Mouse (Mus musculus): ENCODE data around the gene Hba-a2.

The Hba-a2 gene

DNA sequence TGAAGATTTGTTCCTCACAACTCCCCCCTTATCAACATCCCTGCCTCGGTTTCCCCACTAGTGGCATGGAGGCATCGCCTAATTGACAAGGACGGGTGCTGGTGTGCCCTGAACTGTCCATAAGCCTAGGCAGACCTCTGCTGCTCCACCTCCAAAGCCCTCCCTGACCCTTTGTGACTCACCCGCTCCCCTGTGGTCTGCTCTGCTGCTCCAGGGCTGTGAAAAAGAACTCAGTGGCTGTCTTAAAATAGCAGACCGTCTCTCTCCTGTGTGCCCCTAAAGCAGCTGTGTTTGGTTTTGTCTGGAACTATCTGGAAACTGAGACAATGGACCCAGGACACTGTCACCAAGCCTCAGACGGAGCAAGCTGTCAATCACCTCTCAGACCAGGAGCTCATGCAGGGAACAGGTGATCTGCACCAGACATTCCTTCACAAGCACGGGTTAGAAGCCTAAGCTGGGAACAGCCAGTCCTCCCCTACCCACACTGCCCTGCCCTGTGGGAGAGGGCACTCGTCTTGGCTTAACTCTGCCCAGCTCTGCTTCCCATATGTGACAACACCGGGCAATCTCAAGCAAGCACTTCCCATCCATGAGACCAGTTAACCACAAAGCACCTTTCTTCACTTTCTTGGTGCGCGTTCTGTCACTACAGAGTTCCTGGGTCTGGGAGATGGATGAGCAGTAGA is 24.4 kb downstream of the Hba-a2 start:
- DNase-seq (ENCODE audit: low spot score): no peak

DNA sequence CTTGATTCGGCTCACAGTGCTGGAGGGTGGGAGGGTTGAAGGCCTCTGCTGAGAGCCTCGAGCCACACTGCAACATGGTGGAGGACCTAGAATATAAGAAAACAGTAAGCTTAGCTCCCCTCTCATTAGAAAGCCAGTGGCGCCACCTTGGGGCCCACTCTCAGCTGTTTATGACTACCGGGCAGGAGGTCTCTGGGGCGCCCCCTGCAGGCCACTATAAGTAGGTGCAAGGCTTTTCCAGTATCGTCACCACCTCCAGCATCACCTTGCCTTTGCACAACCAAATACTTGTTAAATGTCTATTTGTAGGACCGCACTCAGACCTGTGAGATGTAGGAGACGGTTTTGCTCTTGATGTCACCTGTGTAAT is 24.9 kb downstream of the Hba-a2 start:
- peak; percentile 89 for DNase-seq (ENCODE audit: low spot score)

DNA sequence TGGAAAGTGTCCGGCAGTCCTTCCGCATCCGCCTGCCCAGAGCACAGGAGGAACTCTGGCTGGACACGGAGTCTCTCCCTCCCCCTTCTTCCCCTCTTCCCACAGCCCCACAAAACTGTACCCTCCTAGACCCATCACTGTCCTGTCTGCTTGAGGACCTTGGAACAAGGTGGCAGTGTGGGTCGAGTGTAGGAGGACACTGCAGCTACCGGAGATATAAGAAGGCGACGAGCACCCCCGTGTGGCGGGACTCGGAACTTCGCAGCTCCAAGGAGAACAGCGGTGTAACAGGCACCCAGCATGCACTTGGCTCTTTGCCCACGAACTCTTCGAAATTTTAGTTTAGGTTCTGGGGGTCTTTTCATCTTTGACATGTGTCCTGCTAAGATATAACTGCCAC is 28.3 kb downstream of the Hba-a2 start:
- peak; percentile 83 for DNase-seq (ENCODE audit: low spot score)

DNA sequence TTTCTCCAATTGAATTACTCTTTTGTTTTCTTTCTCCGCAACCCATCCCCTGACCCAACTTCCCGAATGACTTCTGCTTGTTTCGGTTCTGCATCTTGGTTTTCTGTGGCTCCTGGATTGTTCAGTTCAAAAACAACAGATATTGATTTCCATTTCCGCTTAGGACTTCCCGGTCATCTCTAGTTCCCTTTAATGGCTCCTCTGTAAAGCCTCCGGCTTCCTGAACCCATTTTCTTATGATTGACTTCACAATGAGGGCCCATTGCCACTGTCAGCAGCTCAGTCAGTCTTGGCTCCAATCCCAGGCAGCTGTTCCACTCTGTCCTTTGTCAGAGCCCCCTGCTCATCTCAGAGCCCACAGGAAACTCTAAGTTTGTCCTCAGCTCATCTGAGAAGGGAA is 34.8 kb downstream of the Hba-a2 start:
- DNase-seq (ENCODE audit: low spot score): no peak

GRCm38 (mm10) chr11:32331861-32332260 is 35.6 kb downstream of the Hba-a2 start:
- no peak for DNase-seq (ENCODE audit: low spot score)

- DNase-seq (ENCODE audit: low spot score): no peak
Measured at GRCm38 (mm10) chr11:32333235-32333634, 36.9 kb downstream of the Hba-a2 start.

DNA sequence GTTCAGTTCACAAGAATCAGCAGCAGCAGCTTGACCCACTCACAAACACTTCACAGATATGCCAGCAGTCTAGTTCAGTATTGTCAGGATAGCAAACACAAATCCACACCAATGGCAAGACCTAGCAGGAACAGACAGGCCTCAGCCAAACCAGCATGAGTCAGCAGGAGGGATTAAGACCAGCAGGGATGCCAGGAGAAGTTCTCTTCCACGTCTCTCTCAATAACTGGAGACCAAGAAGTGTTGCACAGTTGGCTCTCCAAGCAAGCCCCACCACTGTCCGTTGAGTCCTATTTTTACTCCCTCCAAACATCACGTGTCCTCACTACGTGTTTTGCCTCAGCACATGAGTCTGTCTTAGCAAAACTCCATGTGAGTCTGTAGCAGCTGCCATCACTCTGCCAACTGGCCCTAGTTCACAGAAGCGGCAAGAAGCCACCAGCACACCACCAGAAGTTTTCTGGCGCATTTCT is 40.2 kb downstream of the Hba-a2 start:
- DNase-seq (ENCODE audit: low spot score): no peak

DNA sequence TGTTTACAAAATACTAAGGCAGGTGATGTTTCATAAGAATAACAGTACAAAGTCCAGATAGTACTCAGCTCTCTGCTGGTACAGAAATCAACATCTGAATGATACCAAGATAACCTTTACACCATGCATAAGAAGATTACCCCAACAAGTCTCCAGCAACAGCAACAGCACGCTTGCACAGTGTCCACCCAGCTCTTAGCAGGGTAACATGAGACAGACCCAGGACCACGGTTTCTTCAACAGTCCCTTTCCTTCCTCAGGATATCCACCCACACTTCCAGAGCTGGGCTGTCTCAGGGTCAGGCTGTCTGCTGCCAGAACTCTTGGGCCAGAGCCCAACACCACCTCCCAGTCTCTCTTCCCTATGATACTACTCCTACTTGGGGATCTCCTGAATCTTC is 42.8 kb downstream of the Hba-a2 start:
- DNase-seq (ENCODE audit: low spot score): no peak

DNA sequence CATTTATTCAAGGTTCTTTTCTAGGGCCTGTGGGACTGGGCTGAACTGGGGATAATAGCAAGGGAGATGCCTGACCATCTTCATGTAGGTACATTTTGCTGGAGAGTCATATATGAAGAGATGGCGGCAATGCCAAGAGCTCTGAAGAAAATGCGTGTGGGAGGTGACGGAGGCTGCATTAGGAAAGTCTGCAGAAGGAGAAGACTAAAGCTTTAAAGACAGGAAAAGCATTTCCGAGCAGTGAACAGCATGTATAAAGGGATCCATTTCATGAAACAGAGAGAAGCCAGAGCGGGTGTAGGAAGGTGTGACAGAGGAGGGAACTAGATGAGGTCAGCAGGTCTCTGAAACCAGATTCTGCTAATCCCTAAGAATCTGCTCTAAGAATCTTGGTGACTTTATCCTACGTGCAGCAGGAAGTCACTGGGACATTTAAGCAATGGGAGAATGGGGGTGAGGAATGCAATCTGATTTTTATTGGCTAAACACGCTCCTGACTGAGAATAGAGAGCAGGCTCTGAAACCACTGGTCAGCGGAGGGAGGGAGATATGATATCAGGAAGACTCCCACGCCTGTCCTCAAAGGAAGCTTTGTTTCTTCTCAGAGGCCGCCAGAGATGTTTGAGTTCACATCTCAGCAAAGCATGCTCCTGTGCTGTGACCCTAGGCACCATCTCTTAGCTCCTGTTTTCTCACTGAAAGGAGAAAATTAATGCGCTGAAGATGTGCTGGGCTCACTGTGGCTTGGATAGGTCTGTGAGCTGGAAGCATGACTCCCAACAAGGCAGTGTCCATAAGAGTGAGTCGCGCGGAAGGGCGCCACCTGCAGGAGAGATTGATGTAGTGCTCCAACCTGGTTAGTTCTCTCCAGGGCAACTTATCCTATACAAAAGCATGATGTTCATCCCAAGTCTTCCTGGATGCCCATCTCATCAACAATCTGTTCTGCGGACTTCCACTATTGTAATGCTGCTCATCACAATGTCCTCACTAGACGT is 44.5 kb downstream of the Hba-a2 start:
- peak; percentile 85 for DNase-seq (ENCODE audit: low spot score)

DNA sequence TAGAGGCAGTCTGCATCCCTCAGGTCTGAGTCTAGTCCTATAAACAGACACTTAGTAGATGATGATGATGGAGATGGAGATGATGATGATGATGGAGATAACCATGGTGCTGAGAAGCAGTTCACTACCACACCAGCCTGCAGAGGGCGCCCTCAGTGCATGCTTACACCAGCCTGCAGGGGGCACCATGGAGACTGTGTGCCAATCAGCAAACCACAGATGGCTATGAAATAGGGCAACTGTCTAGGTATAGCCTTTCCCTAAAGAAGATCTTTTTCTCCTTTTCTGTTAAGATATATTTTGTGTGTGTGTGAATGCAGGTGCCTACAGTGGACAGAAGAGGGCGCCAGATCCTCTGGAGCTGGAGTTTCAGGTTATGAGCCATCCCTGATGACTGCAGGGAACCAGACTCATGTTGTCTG is 46.5 kb downstream of the Hba-a2 start:
- DNase-seq (ENCODE audit: low spot score): peak; percentile 70

DNA sequence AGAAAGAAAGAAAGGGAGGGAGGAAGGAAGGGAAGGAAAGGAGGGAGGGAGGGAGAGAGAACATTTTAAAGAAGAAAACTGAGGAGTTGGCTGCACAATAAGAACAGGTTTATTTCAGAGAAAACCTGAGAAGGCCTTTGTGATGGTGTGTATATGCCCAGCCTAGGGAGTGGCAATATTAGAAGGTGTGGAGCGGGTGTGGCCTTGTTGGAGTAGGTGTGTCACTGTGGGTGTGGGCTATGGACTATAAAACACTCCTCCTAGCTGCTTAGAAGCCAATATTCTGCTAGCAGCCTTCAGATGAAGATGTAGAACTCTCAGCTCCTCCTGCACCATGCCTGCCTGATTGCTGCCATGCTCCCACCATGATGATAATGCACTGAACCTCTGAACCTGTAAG is 47.1 kb downstream of the Hba-a2 start:
- no peak for DNase-seq (ENCODE audit: low spot score)

- DNase-seq (ENCODE audit: low spot score): peak; percentile 42
Measured at GRCm38 (mm10) chr11:32345504-32346297, 49.4 kb downstream of the Hba-a2 start.

Measured in MN1 (cell line).